Mouse (Mus musculus): ENCODE measurements around the gene Arid3a. TPM values are rescaled to one million over a fixed set of nuclear protein-coding genes. Genes with fewer than 3 reads are reported as not detected.
A peak's percentile ranks its signal among the peaks of the same experiment; 100 is the strongest.

Gene Arid3a
- polyA plus RNA-seq, 1 experiment from 2014 or later = 5.5 TPM

- WGBS = 11% methylated on average over 29 of the region's 29 CpGs
- Histone ChIP-seq H3K9ac (replicated peaks; ENCODE audit: low read length) (no peak overlapping the region), H3K27me3 (ENCODE audit: insufficient read depth, low read length) (peaks cover 33% of the 10 kb centered on the region), H3K36me3 (ENCODE audit: insufficient read depth, low read length) (no peaks in the 10 kb centered on the region), H3K9me3 (ENCODE audit: low read length) (no peaks in the 10 kb centered on the region), H3K27ac (ENCODE audit: low read length) (no peak overlapping the region), H3K4me3 (ENCODE audit: low read length) (no peak overlapping the region), H3K4me1 (ENCODE audit: insufficient read depth, low read length) (peaks cover 46% of the 10 kb centered on the region), H3K4me2 (replicated peaks; ENCODE audit: low read depth, low read length) (peak overlapping the region; percentile 95; the same call in 1 of the 2 replicates)
- no peak for ATAC-seq (ENCODE audit: low FRiP score, low TSS enrichment)
Measured at GRCm38 (mm10) chr10:79924998-79925784, 1.7 kb upstream of the Arid3a start.

- H3K9me3 ChIP-seq (ENCODE audit: low read length) = no peaks in the 10 kb centered on the region
- H3K9ac ChIP-seq (replicated peaks; ENCODE audit: low read length) = peak overlapping the region; percentile 94
- H3K4me2 ChIP-seq (replicated peaks; ENCODE audit: low read depth, low read length) = peak overlapping the region; percentile 95
- WGBS = 10% methylated on average over 14 of the region's 15 CpGs
- peak overlapping the region; percentile 82 for H3K27ac ChIP-seq (ENCODE audit: low read length)
- peaks cover 44% of the 10 kb centered on the region for H3K4me1 ChIP-seq (ENCODE audit: insufficient read depth, low read length)
- H3K4me3 ChIP-seq (ENCODE audit: low read length) = peak overlapping the region; percentile 99
- peaks cover 25% of the 10 kb centered on the region for H3K27me3 ChIP-seq (ENCODE audit: insufficient read depth, low read length)
- H3K36me3 ChIP-seq (ENCODE audit: insufficient read depth, low read length) = peaks cover 4% of the 10 kb centered on the region
- ATAC-seq (ENCODE audit: low FRiP score, low TSS enrichment) = peak; percentile 8; the same call in 1 of the 2 replicates
Measured at GRCm38 (mm10) chr10:79925785-79926490, 905 bp upstream of the Arid3a start.

- Histone ChIP-seq H3K4me3 (ENCODE audit: low read length) (peak overlapping the region; percentile 99), H3K4me2 (replicated peaks; ENCODE audit: low read depth, low read length) (peak overlapping the region; percentile 95), H3K9me3 (ENCODE audit: low read length) (no peaks in the 10 kb centered on the region), H3K4me1 (ENCODE audit: insufficient read depth, low read length) (peaks cover 51% of the 10 kb centered on the region), H3K36me3 (ENCODE audit: insufficient read depth, low read length) (peaks cover 18% of the 10 kb centered on the region), H3K9ac (replicated peaks; ENCODE audit: low read length) (peak overlapping the region; percentile 94), H3K27ac (ENCODE audit: low read length) (peak overlapping the region; percentile 98), H3K27me3 (ENCODE audit: insufficient read depth, low read length) (peaks cover 10% of the 10 kb centered on the region; the same call in 1 of the 2 replicates)
- ATAC-seq (ENCODE audit: low FRiP score, low TSS enrichment) = peak; percentile 31
- under 1% methylated on average over 54 of the region's 54 CpGs for WGBS
Measured at GRCm38 (mm10) chr10:79927324-79928029, 634 bp downstream of the Arid3a start.

- peaks cover 19% of the 10 kb centered on the region for H3K36me3 ChIP-seq (ENCODE audit: insufficient read depth, low read length)
- no peak for ATAC-seq (ENCODE audit: low FRiP score, low TSS enrichment)
- H3K4me1 ChIP-seq (ENCODE audit: insufficient read depth, low read length) = peaks cover 58% of the 10 kb centered on the region
- H3K9ac ChIP-seq (replicated peaks; ENCODE audit: low read length) = peak overlapping the region; percentile 94
- WGBS = under 1% methylated on average over 24 of the region's 29 CpGs
- peaks cover 3% of the 10 kb centered on the region; the same call in 1 of the 2 replicates for H3K27me3 ChIP-seq (ENCODE audit: insufficient read depth, low read length)
- no peaks in the 10 kb centered on the region for H3K9me3 ChIP-seq (ENCODE audit: low read length)
- peak overlapping the region; percentile 95 for H3K4me2 ChIP-seq (replicated peaks; ENCODE audit: low read depth, low read length)
- H3K4me3 ChIP-seq (ENCODE audit: low read length) = peak overlapping the region; percentile 99
- peak overlapping the region; percentile 98 for H3K27ac ChIP-seq (ENCODE audit: low read length)
Measured at GRCm38 (mm10) chr10:79928030-79928694, 1.3 kb downstream of the Arid3a start.

- peak overlapping the region; percentile 98 for H3K27ac ChIP-seq (ENCODE audit: low read length)
- 14% methylated on average over 9 of the region's 9 CpGs for WGBS
- H3K36me3 ChIP-seq (ENCODE audit: insufficient read depth, low read length) = peaks cover 24% of the 10 kb centered on the region
- peak overlapping the region; percentile 99 for H3K4me3 ChIP-seq (ENCODE audit: low read length)
- H3K9me3 ChIP-seq (ENCODE audit: low read length) = no peaks in the 10 kb centered on the region
- H3K4me1 ChIP-seq (ENCODE audit: insufficient read depth, low read length) = peaks cover 67% of the 10 kb centered on the region
- H3K9ac ChIP-seq (replicated peaks; ENCODE audit: low read length) = peak overlapping the region; percentile 94
- no peak for ATAC-seq (ENCODE audit: low FRiP score, low TSS enrichment)
- H3K4me2 ChIP-seq (replicated peaks; ENCODE audit: low read depth, low read length) = peak overlapping the region; percentile 95
- H3K27me3 ChIP-seq (ENCODE audit: insufficient read depth, low read length) = no peaks in the 10 kb centered on the region
Measured at GRCm38 (mm10) chr10:79928907-79929701, 2.3 kb downstream of the Arid3a start.

- WGBS = 86% methylated on average over 18 of the region's 18 CpGs
- no peak for ATAC-seq (ENCODE audit: low FRiP score, low TSS enrichment)
Measured at GRCm38 (mm10) chr10:79929967-79930825, 3.4 kb downstream of the Arid3a start.

GRCm38 (mm10) chr10:79930826-79931186 is 4.0 kb downstream of the Arid3a start:
- ATAC-seq (ENCODE audit: low FRiP score, low TSS enrichment) = no peak

More at GRCm38 (mm10) chr10:79929967-79930825, 3.4 kb downstream of the Arid3a start:
- Histone ChIP-seq H3K9me3 (ENCODE audit: low read length) (no peaks in the 10 kb centered on the region), H3K27me3 (ENCODE audit: insufficient read depth, low read length) (no peaks in the 10 kb centered on the region), H3K4me3 (ENCODE audit: low read length) (no peak overlapping the region), H3K4me2 (replicated peaks; ENCODE audit: low read depth, low read length) (0 out of 2 replicates have a peak overlapping the region, but pooled peaks have one; percentile 7), H3K27ac (ENCODE audit: low read length) (no peak overlapping the region), H3K4me1 (ENCODE audit: insufficient read depth, low read length) (peaks cover 75% of the 10 kb centered on the region), H3K9ac (replicated peaks; ENCODE audit: low read length) (no peak overlapping the region), H3K36me3 (ENCODE audit: insufficient read depth, low read length) (peaks cover 24% of the 10 kb centered on the region)

GRCm38 (mm10) chr10:79931797-79932196 is 5.0 kb downstream of the Arid3a start:
- no peak for ATAC-seq (ENCODE audit: low FRiP score, low TSS enrichment)
- peak overlapping the region; percentile 41; the same call in 1 of the 2 replicates for H3K27ac ChIP-seq (ENCODE audit: low read length)
- H3K36me3 ChIP-seq (ENCODE audit: insufficient read depth, low read length) = peaks cover 24% of the 10 kb centered on the region
- no peaks in the 10 kb centered on the region for H3K9me3 ChIP-seq (ENCODE audit: low read length)
- H3K9ac ChIP-seq (replicated peaks; ENCODE audit: low read length) = no peak overlapping the region; the same call in 1 of the 2 replicates
- 88% methylated on average over 9 of the region's 9 CpGs for WGBS
- no peaks in the 10 kb centered on the region for H3K27me3 ChIP-seq (ENCODE audit: insufficient read depth, low read length)
- no peak overlapping the region for H3K4me2 ChIP-seq (replicated peaks; ENCODE audit: low read depth, low read length)
- H3K4me1 ChIP-seq (ENCODE audit: insufficient read depth, low read length) = peaks cover 78% of the 10 kb centered on the region
- no peak overlapping the region for H3K4me3 ChIP-seq (ENCODE audit: low read length)

More at GRCm38 (mm10) chr10:79930826-79931186, 4.0 kb downstream of the Arid3a start:
- Histone ChIP-seq H3K9ac (replicated peaks; ENCODE audit: low read length) (no peak overlapping the region), H3K36me3 (ENCODE audit: insufficient read depth, low read length) (peaks cover 24% of the 10 kb centered on the region), H3K4me2 (replicated peaks; ENCODE audit: low read depth, low read length) (no peak overlapping the region), H3K27ac (ENCODE audit: low read length) (no peak overlapping the region), H3K4me3 (ENCODE audit: low read length) (no peak overlapping the region), H3K9me3 (ENCODE audit: low read length) (no peaks in the 10 kb centered on the region), H3K27me3 (ENCODE audit: insufficient read depth, low read length) (no peaks in the 10 kb centered on the region), H3K4me1 (ENCODE audit: insufficient read depth, low read length) (peaks cover 74% of the 10 kb centered on the region)
- 87% methylated on average over 16 of the region's 16 CpGs for WGBS

Data from kidney, embryonic 16.5 days (tissue).